Mouse (Mus musculus): Measurements from ENCODE around the gene Gal3st3. TPM values are rescaled to one million over a fixed set of nuclear protein-coding genes. Genes with fewer than 3 reads are reported as not detected.
A peak's percentile ranks its signal among the peaks of the same experiment; 100 is the strongest.

The Gal3st3 gene
- polyA plus RNA-seq (2014; fragmentation: Nextera tagmentation; extraction: Ambion mirVana): 8.5 and 11.3 TPM in 2 replicates

GRCm38 (mm10) chr19:5297903-5298800 is at the start of gene Gal3st3:
TSS of gene Gal3st3 (plus strand) at chr19:5298331.
- no peaks in the 10 kb centered on the region for H3K4me1 ChIP-seq (ENCODE audit: control insufficient read depth, insufficient read depth, low read length)
- no peaks in the 10 kb centered on the region for H3K36me3 ChIP-seq (replicated peaks; ENCODE audit: control insufficient read depth, insufficient read depth, low read depth, low read length)
- 6% methylated on average over 32 of the region's 32 CpGs for WGBS
- no peak within 1 kb of the TSS; the same call in 1 of the 2 replicates for H3K27ac ChIP-seq (replicated peaks; ENCODE audit: low read depth, low read length)
- peak; percentile 76 for DNase-seq (ENCODE audit: low spot score)
- H3K27me3 ChIP-seq (ENCODE audit: control insufficient read depth, insufficient read depth, low read length): no peaks in the 10 kb centered on the region
- H3K9ac ChIP-seq (replicated peaks; ENCODE audit: low read length): peak within 1 kb of the TSS; percentile 70
- H3K9me3 ChIP-seq (replicated peaks; ENCODE audit: control insufficient read depth, low read length): no peaks in the 10 kb centered on the region
- ATAC-seq (replicated peaks; ENCODE audit: insufficient number of reproducible peaks, low FRiP score, low TSS enrichment, low read depth): no peak
- peak within 1 kb of the TSS; percentile 81 for H3K4me2 ChIP-seq (ENCODE audit: low read depth, low read length)
- peak within 1 kb of the TSS; percentile 46 for H3K4me3 ChIP-seq (ENCODE audit: low read depth, low read length)

GRCm38 (mm10) chr19:5257140-5257539 is 41.0 kb upstream of the Gal3st3 start:
- 40% methylated on average over 3 of the region's 3 CpGs for WGBS

GRCm38 (mm10) chr19:5267015-5267414 is 31.1 kb upstream of the Gal3st3 start:
- H3K36me3 ChIP-seq (replicated peaks; ENCODE audit: control insufficient read depth, insufficient read depth, low read depth, low read length): no peaks in the 10 kb centered on the region
- no peak overlapping the region for H3K4me2 ChIP-seq (ENCODE audit: low read depth, low read length)
- no peaks in the 10 kb centered on the region for H3K4me1 ChIP-seq (ENCODE audit: control insufficient read depth, insufficient read depth, low read length)
- H3K4me3 ChIP-seq (ENCODE audit: low read depth, low read length): no peak overlapping the region
- 91% methylated on average over 5 of the region's 5 CpGs for WGBS
- DNase-seq (ENCODE audit: low spot score) (no peak), ATAC-seq (replicated peaks; ENCODE audit: insufficient number of reproducible peaks, low FRiP score, low TSS enrichment, low read depth) (no peak)
- no peak overlapping the region for H3K9ac ChIP-seq (replicated peaks; ENCODE audit: low read length)
- no peaks in the 10 kb centered on the region for H3K27me3 ChIP-seq (ENCODE audit: control insufficient read depth, insufficient read depth, low read length)
- H3K9me3 ChIP-seq (replicated peaks; ENCODE audit: control insufficient read depth, low read length): no peaks in the 10 kb centered on the region
- no peak overlapping the region for H3K27ac ChIP-seq (replicated peaks; ENCODE audit: low read depth, low read length)

More at GRCm38 (mm10) chr19:5257140-5257539, 41.0 kb upstream of the Gal3st3 start:
- H3K27me3 ChIP-seq (ENCODE audit: control insufficient read depth, insufficient read depth, low read length): no peaks in the 10 kb centered on the region
- ATAC-seq (replicated peaks; ENCODE audit: insufficient number of reproducible peaks, low FRiP score, low TSS enrichment, low read depth): no peak
- H3K4me1 ChIP-seq (ENCODE audit: control insufficient read depth, insufficient read depth, low read length): no peaks in the 10 kb centered on the region
- no peak overlapping the region for H3K9ac ChIP-seq (replicated peaks; ENCODE audit: low read length)
- DNase-seq (ENCODE audit: low spot score): peak; percentile 32
- H3K4me2 ChIP-seq (ENCODE audit: low read depth, low read length): no peak overlapping the region
- H3K27ac ChIP-seq (replicated peaks; ENCODE audit: low read depth, low read length): no peak overlapping the region
- no peaks in the 10 kb centered on the region for H3K9me3 ChIP-seq (replicated peaks; ENCODE audit: control insufficient read depth, low read length)
- H3K36me3 ChIP-seq (replicated peaks; ENCODE audit: control insufficient read depth, insufficient read depth, low read depth, low read length): no peaks in the 10 kb centered on the region
- no peak overlapping the region for H3K4me3 ChIP-seq (ENCODE audit: low read depth, low read length)

DNA sequence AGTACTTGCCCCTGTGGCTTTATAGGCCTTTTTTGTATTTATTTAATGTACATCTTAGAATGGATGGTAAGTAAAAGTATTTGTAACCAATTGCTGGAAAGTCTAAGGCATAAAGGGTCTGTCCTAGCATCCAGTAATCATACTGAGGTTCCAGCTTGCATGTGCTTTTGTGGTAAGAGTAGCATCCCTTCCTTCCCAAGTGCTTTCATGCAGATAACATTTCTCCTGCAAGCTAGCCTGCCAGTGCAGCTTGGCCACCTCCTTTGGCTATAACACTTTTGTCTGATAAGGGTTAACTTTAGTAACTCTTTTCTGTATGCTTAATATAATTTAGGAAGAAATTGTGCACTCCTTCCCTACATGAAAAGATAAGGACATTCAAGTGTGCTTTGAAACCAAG is 30.1 kb upstream of the Gal3st3 start:
- no peak for DNase-seq (ENCODE audit: low spot score)
- no peak for ATAC-seq (replicated peaks; ENCODE audit: insufficient number of reproducible peaks, low FRiP score, low TSS enrichment, low read depth)

GRCm38 (mm10) chr19:5268875-5269274 is 29.3 kb upstream of the Gal3st3 start:
- no peak overlapping the region for H3K9ac ChIP-seq (replicated peaks; ENCODE audit: low read length)
- DNase-seq (ENCODE audit: low spot score) (no peak), ATAC-seq (replicated peaks; ENCODE audit: insufficient number of reproducible peaks, low FRiP score, low TSS enrichment, low read depth) (no peak)
- no peaks in the 10 kb centered on the region for H3K4me1 ChIP-seq (ENCODE audit: control insufficient read depth, insufficient read depth, low read length)
- 95% methylated on average over 3 of the region's 3 CpGs for WGBS
- H3K36me3 ChIP-seq (replicated peaks; ENCODE audit: control insufficient read depth, insufficient read depth, low read depth, low read length): no peaks in the 10 kb centered on the region; the same call in 1 of the 2 replicates
- no peak overlapping the region for H3K27ac ChIP-seq (replicated peaks; ENCODE audit: low read depth, low read length)
- H3K9me3 ChIP-seq (replicated peaks; ENCODE audit: control insufficient read depth, low read length): no peaks in the 10 kb centered on the region
- no peak overlapping the region for H3K4me3 ChIP-seq (ENCODE audit: low read depth, low read length)
- no peak overlapping the region for H3K4me2 ChIP-seq (ENCODE audit: low read depth, low read length)
- H3K27me3 ChIP-seq (ENCODE audit: control insufficient read depth, insufficient read depth, low read length): no peaks in the 10 kb centered on the region

More for the DNA sequence above, 30.1 kb upstream of the Gal3st3 start:
- H3K27me3 ChIP-seq (ENCODE audit: control insufficient read depth, insufficient read depth, low read length): no peaks in the 10 kb centered on the region
- no peak overlapping the region for H3K9ac ChIP-seq (replicated peaks; ENCODE audit: low read length)
- H3K4me3 ChIP-seq (ENCODE audit: low read depth, low read length): no peak overlapping the region
- no peaks in the 10 kb centered on the region for H3K9me3 ChIP-seq (replicated peaks; ENCODE audit: control insufficient read depth, low read length)
- H3K27ac ChIP-seq (replicated peaks; ENCODE audit: low read depth, low read length): no peak overlapping the region
- no peaks in the 10 kb centered on the region for H3K36me3 ChIP-seq (replicated peaks; ENCODE audit: control insufficient read depth, insufficient read depth, low read depth, low read length)
- H3K4me1 ChIP-seq (ENCODE audit: control insufficient read depth, insufficient read depth, low read length): no peaks in the 10 kb centered on the region
- no peak overlapping the region for H3K4me2 ChIP-seq (ENCODE audit: low read depth, low read length)

GRCm38 (mm10) chr19:5269392-5269791 is 28.7 kb upstream of the Gal3st3 start:
- H3K27me3 ChIP-seq (ENCODE audit: control insufficient read depth, insufficient read depth, low read length): no peaks in the 10 kb centered on the region
- H3K4me3 ChIP-seq (ENCODE audit: low read depth, low read length): no peak overlapping the region
- H3K4me1 ChIP-seq (ENCODE audit: control insufficient read depth, insufficient read depth, low read length): no peaks in the 10 kb centered on the region
- H3K36me3 ChIP-seq (replicated peaks; ENCODE audit: control insufficient read depth, insufficient read depth, low read depth, low read length): peaks cover 1% of the 10 kb centered on the region; the same call in 1 of the 2 replicates
- no peak overlapping the region for H3K4me2 ChIP-seq (ENCODE audit: low read depth, low read length)
- H3K9me3 ChIP-seq (replicated peaks; ENCODE audit: control insufficient read depth, low read length): no peaks in the 10 kb centered on the region
- no peak for DNase-seq (ENCODE audit: low spot score)
- H3K9ac ChIP-seq (replicated peaks; ENCODE audit: low read length): no peak overlapping the region
- no peak overlapping the region for H3K27ac ChIP-seq (replicated peaks; ENCODE audit: low read depth, low read length)
- ATAC-seq (replicated peaks; ENCODE audit: insufficient number of reproducible peaks, low FRiP score, low TSS enrichment, low read depth): no peak
- WGBS: 82% methylated on average over 5 of the region's 5 CpGs

DNA sequence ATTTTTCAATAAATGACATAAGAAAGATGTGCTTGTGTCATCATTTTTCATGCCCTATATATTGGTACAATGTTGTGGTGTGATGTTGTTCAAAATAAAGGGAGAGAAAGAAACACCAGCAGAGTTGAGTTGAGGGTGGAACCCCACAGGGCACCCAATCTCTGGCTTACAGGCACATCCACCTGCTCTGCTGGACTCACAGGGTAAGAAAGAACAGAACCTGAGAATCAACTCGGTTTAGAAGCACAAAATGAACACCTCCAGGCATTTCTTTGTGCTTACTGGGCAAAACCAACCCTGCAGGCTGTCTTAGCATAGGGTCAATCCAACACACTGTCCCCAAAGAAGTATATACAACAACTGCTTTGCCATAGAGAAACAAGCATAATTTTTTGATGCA is 26.7 kb upstream of the Gal3st3 start:
- no peak overlapping the region for H3K4me3 ChIP-seq (ENCODE audit: low read depth, low read length)
- no peaks in the 10 kb centered on the region for H3K9me3 ChIP-seq (replicated peaks; ENCODE audit: control insufficient read depth, low read length)
- DNase-seq (ENCODE audit: low spot score) (no peak), ATAC-seq (replicated peaks; ENCODE audit: insufficient number of reproducible peaks, low FRiP score, low TSS enrichment, low read depth) (no peak)
- no peak overlapping the region for H3K9ac ChIP-seq (replicated peaks; ENCODE audit: low read length)
- no peaks in the 10 kb centered on the region for H3K4me1 ChIP-seq (ENCODE audit: control insufficient read depth, insufficient read depth, low read length)
- peaks cover 7% of the 10 kb centered on the region for H3K36me3 ChIP-seq (replicated peaks; ENCODE audit: control insufficient read depth, insufficient read depth, low read depth, low read length)
- H3K27ac ChIP-seq (replicated peaks; ENCODE audit: low read depth, low read length): no peak overlapping the region
- no peak overlapping the region; the same call in 1 of the 2 replicates for H3K4me2 ChIP-seq (ENCODE audit: low read depth, low read length)
- H3K27me3 ChIP-seq (ENCODE audit: control insufficient read depth, insufficient read depth, low read length): no peaks in the 10 kb centered on the region
- WGBS: 39% methylated on average over 1 of the region's 1 CpGs

- Histone ChIP-seq H3K9me3 (replicated peaks; ENCODE audit: control insufficient read depth, low read length) (no peaks in the 10 kb centered on the region), H3K4me2 (ENCODE audit: low read depth, low read length) (peak overlapping the region; percentile 78), H3K36me3 (replicated peaks; ENCODE audit: control insufficient read depth, insufficient read depth, low read depth, low read length) (peaks cover 10% of the 10 kb centered on the region), H3K27me3 (ENCODE audit: control insufficient read depth, insufficient read depth, low read length) (no peaks in the 10 kb centered on the region), H3K4me1 (ENCODE audit: control insufficient read depth, insufficient read depth, low read length) (no peaks in the 10 kb centered on the region), H3K9ac (replicated peaks; ENCODE audit: low read length) (peak overlapping the region; percentile 93), H3K4me3 (ENCODE audit: low read depth, low read length) (peak overlapping the region; percentile 71), H3K27ac (replicated peaks; ENCODE audit: low read depth, low read length) (peak overlapping the region; percentile 75)
- ATAC-seq (replicated peaks; ENCODE audit: insufficient number of reproducible peaks, low FRiP score, low TSS enrichment, low read depth) (peak; percentile 73), DNase-seq (ENCODE audit: low spot score) (peak; percentile 58)
- WGBS: 0% methylated on average over 24 of the region's 30 CpGs
Observed at GRCm38 (mm10) chr19:5272326-5272795, 25.8 kb upstream of the Gal3st3 start.

Data from embryonic facial prominence, embryonic 11.5 days (tissue).